Mouse (Mus musculus) ZHBTc4 (cell line): ENCODE data around the gene Spdye4a.
A peak's percentile ranks its signal among the peaks of the same experiment; 100 is the strongest.

Experiments used
- DNase-seq: peaks from one replicate; pipeline ENCODE4 v3.0.0-alpha.2; 2011; ENCODE audit warnings: low read depth, low spot score

Spdye4a gene

DNA sequence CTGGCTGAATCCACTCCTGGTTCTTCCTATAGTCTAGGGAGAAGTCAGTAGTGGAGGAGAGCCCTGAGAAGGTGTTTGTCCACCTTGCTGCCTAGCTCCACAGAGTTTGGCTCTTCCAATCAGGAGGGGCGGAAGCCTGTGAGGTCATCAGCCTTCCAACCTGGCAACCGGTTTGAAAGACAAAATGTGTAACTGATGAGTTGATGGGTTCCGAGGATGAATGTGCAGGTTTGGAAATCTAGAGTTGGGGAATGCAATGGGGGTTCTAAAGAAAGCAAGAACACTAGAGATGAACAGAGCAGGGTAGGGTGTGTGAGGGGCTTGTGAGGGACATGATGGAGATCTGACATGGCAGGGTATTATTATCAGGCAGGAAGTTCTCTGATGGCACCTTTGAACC, at the start of gene Spdye4a:
Gene Spdye4a (minus strand): TSS at position 101 of the 400 bp plus-strand sequence.
- no peak for DNase-seq

DNA sequence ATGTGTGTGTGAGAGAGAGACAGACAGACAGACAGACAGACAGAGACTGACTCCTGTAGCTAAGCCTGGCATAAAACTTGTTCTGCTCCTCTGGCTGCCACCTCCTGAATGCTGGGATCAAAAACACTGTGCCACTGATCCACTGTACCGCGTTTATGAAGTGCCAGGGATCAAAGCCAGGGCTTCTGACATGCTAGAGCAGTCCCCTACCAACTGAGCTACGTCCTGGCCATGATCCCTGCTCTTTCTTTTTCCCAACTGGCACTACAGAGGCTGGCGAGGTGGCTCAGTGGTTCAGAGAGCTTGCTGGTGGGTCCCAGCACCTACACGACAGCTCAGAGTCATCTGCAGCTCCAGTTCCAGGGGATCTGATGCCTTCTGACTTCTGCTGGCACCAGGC, 49.1 kb upstream of the Spdye4a start:
- DNase-seq = no peak

DNA sequence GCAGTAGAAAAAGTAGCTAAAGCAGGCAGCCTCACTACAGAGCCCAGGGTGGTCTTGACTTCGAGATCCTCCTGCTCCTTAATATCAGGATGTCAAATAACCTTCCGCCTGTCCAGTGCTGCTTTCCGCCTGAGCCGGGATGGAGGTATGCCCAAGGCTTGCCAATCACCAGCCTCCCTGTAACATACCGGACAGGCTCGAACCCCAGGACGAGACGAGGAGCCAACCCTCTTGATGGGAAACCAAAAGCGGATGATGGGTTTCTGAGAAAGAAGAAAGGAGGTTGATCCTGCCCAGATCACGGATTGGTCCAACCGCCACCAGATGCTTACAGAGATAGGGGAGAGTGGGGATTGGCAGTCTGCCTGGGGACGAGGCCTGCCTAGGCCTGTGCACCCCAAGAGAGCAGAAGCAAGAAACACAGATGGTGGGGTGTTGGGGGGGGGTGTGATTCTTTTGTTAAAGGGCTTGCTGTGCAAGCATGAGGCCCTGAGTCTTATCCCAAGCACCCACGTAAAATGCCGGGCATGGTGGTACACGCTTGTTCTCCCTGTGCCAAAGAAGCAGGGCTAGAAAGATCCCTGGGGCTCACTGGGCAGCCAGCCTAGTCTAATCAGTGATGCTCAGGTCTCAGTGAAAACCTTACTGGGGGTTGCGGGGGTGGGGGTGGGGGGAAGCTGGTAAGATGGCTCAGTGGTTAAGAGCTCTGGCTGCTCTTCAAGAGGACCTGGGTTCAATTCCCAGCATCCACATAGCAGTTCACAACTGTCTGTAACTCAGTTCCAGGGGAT, 46.0 kb upstream of the Spdye4a start:
- DNase-seq = no peak

DNA sequence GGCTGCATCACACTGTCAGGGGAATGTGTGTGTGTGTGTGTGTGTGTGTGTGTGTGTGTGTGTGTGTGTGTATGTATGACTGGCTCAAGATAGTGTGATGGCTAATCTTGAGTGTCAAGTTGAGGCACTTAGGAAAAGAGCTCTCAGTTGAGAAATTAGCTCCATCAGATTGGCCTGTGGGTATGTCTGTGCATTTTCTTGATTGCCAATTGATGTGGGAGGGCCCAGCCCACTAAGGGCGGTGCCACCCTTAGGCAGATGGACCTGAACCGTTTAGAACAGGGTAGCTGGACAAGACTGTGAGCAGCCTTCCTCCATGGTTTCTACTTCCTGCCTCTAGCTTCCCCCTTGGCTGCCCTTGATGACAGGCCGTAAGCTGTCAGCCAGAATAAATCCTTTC, 45.4 kb upstream of the Spdye4a start:
- DNase-seq = no peak

DNA sequence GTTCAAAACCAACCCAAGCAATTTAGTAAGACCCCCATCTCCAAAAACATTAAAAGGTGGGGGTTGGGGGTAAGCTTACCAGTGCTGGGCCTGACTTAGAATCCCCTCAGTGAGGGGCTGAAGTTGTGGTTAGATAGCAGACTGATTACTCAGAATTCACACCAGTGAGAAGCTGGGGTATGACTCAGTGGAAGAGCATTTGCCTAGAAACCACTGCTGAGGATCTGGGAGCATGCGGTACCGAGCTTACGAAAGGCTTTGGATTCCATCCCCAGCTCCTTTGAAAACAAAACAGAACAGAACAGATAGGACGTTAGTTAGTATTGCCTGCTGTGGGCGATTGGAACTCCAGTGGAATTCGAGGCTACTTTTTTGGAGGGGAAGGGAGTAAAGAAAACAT, 45.0 kb upstream of the Spdye4a start:
- DNase-seq = no peak

DNA sequence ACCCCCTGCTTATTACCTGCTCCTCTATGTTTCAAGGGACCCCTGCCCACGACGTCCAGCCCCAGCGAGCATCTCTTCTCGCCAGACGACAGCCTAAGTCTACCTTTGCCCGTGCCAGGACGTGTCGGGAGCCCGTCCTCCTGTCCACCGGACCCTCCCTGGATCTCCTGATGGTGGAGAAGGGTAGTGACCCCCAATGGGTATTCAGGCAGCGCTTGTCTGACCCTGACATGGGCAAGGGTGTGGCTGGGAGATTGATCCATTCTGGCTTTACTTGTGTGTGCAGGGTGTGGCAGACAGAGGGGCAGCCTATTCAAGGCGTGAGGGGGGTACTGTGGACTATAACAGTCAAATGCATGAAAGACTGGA, 43.4 kb upstream of the Spdye4a start:
- no peak for DNase-seq

DNA sequence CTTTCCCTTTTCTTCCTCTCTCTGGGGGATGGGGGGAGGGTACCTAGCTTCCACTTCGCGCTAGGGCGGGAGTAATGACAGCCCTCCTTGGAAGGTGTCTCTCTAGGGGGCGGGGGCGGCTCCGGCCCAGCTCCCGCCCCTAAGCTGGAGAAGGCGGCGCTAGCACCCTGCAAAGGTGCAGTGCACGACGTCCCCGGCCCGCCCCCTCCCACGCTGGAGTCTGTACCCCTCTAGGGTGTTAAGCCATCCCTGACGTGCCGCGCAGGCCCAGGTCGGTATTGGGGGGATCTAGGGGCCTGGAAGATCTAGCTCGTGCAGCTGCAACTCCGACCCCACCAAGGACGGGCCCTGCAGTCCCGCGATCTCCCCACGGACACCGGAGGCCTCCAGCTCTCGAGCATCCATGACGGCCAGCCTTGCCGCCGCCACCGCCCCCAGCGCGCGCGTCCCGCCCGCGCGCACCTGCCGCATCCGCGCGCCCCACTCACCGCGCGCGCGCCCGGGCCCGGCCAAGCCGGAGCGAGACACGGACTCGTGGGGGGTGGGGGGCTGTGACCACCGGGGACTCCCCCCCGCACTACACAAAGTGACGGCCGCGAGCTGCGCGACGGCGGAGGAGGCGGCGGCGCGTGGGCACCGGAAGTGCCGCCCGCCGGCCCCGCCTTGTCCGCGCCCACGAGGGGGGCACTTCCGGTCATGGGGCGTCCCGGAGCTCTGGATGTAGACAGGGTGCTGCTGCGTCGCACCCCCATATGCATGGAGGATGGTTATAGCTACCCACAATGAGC, 42.9 kb upstream of the Spdye4a start, which contains the start of gene Zfp316:
Gene Zfp316 (minus strand): TSS at position 660 of the 788 bp plus-strand sequence.
- DNase-seq = peak; percentile 81

DNA sequence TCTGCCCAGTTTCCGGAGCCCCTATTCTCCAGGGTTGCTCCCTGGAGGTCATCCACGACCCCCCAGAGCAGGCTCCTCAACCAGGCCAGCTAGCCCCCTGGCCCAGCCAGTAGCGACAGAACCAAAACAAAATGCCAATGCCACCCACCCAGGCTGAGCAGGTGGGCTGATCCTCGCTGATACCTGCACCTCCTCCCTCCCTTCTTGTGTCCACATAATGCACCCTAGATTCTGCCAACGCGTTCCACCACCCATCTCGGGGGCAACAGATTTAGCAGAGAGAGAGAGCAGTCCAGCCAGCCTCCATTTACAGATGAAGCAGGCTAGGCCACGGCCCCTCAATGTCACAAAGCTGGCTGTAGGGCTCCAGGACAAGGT, 42.3 kb upstream of the Spdye4a start:
- DNase-seq = no peak

DNA sequence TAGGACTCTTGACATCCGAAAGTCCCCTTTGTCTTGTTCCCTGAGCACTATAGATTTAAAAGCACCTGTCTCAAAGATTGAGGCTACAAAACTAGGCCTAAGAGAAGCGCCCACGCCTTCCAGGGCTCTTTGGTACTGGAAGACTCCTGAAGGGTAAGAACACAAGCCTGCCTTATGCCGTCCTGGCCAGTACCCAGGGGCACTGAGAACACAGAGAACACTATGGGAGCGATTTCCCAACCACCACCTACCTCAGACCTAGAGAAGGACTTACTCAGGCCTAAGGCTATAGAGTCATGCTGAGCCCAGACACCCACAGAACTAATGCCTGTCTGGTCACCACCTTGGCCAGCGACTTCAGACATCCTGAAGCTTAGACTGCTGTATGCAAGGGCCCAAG, 40.1 kb upstream of the Spdye4a start:
- DNase-seq = no peak

DNA sequence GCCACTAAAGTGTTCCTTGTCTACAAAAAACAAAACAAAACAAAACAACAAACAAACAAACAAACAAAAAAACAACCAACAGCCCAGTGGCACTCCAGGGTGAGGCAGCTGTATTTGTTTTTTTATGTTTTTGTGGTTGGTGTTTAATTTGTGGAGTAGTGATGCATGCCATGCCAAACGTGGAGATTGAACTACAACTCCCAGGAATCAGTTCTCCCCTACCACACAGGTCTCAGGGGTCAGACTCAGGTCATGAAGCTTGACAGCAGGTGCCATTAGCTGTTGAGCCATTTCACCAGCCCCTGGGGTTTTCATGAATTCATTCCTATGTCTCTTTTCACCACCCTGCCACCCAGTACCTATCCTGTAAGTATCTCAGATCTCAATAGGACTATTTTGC, 38.7 kb upstream of the Spdye4a start:
- no peak for DNase-seq

DNA sequence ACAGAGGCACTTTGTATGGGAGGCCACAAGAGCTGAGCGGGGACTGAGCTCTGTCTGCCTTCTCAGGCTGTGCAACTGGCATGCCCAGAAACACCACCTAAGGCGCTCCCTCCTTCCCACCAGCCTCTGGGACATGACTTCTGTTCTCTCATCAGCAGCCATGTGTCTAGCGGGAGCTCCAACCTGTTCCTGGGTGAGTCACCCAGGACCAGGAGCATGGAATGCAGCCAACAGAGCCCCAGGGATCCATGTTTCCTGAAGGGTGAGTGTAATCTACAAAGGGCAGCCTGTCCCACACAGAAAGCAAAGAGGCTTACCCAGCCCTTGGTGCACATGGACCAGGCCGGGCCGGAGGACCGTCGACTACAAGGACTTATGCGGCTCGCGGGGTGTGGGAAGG, 38.0 kb upstream of the Spdye4a start:
- no peak for DNase-seq

DNA sequence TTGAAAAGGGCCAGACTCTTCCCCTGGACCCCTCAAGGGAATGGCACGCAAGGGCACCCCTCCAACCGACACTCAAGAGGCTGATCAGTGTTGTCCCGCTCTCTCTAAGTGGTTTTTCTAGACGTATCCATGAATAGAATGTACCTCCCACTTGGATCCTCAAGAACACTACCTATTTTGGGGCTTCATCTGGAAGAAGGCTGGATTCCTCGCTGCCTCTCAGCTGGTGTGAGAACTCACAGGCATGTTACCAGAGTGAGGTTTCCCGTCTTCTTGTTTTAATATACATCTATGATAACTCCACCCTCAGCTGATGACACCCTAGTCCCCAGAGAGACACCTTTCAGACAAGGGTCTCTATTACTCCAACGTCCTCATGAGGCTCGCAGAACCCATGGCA, 34.9 kb upstream of the Spdye4a start:
- DNase-seq = no peak

DNA sequence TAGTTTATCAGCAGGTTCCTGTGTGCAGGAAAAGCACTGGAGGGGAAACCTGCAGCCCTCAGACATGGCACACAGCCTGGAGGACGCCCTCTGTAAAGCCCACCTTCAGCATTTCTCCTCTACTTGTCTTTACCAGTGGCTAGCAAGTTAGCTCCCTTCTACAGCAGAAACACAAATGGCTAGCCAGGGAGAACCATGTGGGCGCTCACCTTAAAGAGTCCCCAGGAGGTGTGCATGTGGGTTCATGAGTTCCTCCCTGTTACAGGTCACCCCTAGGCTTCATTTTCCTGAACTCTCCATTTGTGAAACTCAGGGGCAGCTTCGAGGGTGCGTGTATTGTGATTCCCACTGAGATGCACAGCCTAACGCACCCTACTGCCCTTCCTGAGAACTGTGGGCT, 29.1 kb upstream of the Spdye4a start:
- no peak for DNase-seq

DNA sequence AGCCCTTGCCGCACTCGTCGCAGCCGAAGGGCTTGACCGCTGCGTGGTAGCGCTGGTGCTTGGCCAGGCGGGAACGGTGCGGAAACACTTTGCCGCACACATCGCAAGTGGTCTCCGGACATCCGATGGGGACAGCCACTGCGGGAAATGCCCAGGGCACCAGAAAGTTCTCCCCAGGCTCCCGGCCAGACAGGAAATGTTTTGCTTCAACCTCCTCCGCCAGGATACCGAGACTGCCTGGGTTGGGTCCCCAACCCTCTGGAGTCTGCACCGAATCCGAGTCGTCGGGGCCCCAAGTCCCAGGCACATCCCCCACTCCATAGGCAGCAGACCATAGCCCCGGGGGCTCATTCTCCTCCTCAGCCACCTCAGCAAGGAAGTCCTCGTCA, 28.4 kb upstream of the Spdye4a start:
- no peak for DNase-seq

DNA sequence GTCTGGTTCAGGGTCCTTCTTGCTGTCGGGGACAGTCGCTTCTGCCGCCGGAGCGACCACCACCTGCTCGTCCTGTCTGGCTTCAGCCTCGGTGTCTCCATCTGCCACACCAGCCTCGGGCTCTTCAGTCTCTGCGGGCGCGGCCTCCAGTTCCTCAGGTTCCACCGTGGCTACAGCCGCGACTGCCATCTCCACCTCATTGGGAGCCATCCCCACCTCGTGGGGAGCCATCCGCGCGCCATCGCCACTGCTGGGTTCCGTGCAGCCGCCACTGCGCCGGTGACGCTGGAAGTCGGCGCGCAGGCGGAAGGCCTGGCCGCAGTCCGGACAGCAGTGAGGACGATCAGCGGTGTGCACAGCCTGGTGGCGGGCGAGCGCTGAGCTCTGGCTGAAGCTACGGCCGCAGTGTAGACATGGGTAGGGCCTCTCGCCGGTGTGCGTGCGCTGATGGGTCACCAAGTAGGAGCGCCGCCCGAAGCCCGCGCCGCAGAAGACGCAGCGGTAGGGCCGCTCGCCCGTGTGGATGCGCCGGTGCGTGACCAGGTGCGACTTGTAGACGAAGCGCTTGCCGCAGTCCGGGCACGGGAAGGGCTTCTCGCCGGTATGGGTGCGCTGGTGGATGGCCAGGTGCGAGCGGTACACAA, 27.9 kb upstream of the Spdye4a start:
- peak; percentile 66 for DNase-seq

DNA sequence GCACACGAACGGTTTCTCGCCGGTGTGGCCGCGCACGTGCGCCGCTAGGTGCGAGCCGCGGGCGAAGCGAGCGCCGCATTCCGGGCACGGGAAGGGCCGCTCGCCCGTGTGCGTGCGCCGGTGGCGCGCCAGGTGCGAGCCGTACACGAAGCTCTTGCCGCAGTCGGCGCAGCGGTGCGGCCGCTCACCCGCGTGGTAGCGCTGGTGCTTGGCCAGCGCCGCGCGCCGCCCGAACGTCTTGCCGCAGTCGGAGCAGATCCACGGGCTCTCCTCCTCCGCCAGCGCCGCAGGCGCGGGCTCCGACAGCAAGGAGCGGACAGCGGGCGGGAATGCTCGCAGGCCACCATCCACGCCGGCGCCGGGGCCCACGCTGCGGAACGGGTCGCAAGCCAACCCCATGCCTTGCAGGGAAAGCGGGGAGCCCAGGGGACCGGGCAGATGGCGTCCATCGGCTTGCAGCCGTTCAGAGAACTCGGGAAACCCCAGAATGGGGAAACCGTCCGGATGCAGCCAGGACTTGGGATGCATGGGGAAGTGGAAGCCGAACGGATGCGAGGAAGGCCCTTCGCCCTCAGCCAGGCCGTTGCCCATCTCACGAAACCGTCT, 27.3 kb upstream of the Spdye4a start:
- DNase-seq = peak; percentile 65

DNA sequence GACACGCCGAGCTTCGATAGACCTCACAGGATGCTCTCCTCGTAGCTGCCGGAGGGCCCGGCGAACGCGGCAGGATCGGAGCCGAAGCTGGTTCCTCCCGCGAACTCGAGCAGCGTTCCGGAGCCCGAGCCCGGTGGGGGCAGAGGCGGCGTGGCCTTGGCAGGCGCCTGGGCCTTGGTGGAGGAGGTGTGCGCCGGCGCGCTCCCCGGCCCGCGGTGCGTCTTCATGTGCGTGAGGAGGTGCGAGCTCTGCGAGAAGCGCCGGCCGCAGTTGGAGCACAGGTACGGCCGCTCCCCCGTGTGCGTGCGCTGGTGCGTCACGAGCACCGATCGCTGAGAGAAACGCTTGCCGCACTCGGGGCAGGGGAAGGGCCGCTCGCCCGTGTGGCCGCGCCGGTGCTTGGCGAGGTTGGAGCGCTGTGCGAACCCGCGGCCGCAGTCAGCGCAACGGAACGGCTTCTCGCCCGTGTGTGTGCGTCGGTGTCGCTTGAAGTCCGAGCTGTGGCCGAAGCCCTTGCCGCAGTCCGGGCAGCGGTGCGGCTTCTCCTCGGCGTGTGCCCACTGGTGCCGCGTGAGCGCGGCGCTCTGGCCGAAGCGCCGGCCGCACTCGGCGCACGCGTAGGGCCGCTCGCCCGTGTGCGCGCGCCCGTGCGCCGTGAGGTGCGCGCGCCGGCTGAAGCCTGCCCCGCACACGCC, 26.6 kb upstream of the Spdye4a start:
- peak; percentile 78 for DNase-seq

DNA sequence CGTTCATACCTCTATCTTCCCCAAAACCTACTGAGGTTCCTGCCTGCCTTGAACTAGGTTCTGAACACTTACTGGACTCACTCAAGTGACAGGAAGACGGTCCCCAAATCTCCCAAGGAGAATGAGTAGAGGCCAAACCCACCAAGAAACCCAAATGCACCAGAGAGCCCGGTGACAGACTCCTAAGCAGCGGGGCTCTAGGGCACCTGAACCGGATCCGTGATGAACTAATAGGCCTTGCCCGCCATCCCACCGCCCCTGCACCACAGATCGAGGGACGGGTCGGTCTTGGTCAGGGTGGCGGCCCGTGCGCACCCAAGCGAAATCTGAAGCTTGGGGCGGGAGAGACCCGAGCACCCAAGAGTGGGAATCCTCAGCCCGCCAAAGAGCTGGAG, 26.1 kb upstream of the Spdye4a start:
- DNase-seq = no peak

DNA sequence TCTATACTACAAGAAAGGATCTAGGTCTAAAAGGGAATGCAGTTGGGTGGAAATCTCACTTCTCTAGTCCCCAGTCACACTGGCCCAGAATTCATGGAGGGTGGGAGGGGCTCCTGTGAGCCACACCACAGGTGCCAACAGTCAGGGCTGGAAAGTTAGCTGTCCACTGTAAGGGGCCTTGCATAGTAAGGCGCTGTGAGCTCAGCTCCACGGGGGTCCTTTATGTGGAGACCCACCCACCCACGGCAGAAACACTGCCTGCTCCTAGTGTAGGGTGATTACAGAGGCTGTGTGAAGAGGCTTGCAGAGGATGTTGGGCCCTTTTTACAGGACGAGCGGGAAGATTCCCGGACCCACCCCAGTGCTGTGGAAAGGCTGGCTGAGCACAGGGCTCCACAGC, 25.3 kb upstream of the Spdye4a start:
- no peak for DNase-seq

DNA sequence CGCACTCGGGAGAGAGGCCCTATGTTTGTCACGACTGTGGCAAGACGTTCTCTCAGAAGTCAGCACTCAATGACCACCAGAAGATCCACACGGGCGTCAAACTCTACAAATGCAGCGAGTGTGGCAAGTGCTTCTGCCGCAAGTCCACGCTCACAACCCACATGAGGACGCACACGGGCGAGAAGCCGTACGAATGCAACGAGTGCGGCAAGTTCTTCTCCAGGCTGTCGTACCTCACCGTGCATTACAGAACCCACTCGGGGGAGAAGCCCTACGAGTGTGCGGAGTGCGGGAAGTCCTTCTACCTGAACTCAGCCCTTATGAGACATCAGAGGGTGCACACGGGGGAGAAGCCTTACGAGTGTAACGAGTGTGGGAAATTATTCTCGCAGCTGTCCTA, 18.2 kb upstream of the Spdye4a start:
- peak; percentile 51 for DNase-seq

DNA sequence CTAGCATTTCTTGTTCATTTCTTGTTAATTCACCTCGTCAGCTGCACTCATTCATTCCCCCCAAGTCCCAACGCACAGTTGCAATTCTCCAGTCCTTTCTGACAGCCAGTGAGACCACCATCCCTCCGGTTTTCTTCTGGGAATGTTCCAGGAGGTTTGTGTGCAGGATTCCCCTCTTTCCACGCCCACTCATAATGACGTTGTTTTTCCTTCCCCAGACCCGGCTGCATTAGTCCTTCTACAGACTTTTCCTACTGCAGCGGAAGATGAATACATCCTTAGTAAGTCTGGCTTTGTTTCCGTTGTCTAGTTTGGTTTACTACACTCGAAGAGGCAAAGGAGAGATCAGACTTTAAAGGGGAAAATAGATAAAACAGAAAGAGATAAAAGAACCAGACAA, 9.3 kb upstream of the Spdye4a start:
- no peak for DNase-seq
